Mouse (Mus musculus): ENCODE results near the gene Cbfa2t3.

DNA sequence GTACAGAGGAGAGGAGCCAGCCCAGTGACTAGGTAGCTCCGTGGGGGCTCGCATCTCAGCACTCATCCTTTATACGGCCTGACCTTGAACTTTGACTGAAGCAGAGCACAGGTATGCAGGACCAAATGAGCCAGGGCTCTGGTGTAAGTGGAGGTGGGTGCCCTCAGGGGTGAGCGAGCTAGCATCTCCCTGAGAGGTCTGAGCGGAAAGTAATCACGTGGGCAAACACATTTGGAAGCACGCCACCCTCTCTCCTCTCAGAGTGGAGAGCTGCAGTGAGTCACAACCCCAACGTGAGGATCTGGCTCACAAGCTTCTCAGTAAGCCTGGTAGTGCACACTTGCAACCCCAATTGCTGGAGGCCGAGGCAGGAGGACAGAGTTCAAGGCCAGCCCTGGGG, 56.8 kb downstream of the Cbfa2t3 start:
- TF ChIP-seq CTCF (IDR thresholded peaks at IDR 0.05; ENCODE audit: low read depth, low read length) (no peak), POLR2A (IDR thresholded peaks at IDR 0.05; ENCODE audit: extremely low read depth, insufficient read depth, low read length) (no peak)

Data from liver, adult 2 months (tissue).